Mouse (Mus musculus) cerebellum, postnatal 4 days (tissue): Measurements from ENCODE around the gene Ptgfrn.

Experiments used
- DNase-seq, 2 experiments: peaks; one replicate each; pipeline ENCODE4 v3.0.0; 2022; ENCODE audit warnings: low spot score in 2 of 2, mixed read lengths in 1 of 2

Gene Ptgfrn

GRCm38 (mm10) chr3:101116431-101117385, 6.6 kb upstream of the Ptgfrn start:
- DNase-seq: no peak

DNA sequence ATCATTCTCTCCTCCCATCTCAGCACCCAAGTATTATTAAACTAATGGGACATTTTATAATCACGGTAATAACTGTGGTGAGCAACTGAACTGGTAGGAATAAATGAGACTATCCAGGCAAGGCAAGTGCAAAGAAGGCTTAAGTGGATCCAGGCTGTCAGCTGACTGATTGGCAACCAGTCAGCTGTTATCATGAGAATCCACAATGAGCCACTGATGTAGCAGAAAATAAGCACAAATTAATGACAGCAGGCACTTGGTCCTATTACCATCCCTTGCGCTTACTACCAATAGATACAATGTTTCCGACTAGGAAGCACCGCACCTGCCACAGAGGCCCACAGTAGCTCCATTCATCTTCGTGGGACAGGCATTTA, 2.4 kb upstream of the Ptgfrn start:
- no peak for DNase-seq

- no peak for DNase-seq
Measured at GRCm38 (mm10) chr3:101111848-101112517, 1.9 kb upstream of the Ptgfrn start.

GRCm38 (mm10) chr3:101111321-101111720, 1.2 kb upstream of the Ptgfrn start:
- DNase-seq: no peak

- DNase-seq: no peak
Measured at GRCm38 (mm10) chr3:101110838-101111103, 693 bp upstream of the Ptgfrn start.

DNA sequence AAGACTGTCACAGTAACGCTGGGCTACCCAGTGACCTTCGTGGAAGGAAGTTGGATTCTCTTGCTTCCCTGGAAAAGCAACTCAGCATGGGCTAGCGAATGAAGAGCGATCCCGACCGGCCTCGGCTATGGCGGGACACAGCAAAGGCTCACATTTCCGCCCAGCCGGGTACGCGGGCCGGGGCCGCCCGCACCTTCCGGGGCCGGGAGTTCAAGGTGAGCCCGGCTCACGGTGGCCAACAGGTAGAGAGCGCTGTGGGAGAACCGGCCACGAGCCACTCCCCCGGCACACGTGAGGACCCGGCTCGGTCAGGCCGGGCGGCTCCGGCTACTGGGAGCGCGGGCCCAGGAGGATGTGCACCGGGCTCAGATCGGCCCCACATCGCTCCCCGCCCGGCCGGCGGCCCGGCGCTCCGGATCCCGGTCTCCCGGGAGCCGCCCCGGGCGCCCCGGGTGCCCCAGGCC, 488 bp downstream of the Ptgfrn start:
- DNase-seq: peak in 1 of 2 experiments; percentile 27

GRCm38 (mm10) chr3:101108848-101109247, 1.2 kb downstream of the Ptgfrn start:
- no peak for DNase-seq

GRCm38 (mm10) chr3:101108282-101108681, 1.8 kb downstream of the Ptgfrn start:
- no peak for DNase-seq

GRCm38 (mm10) chr3:101106326-101106725, 3.8 kb downstream of the Ptgfrn start:
- DNase-seq: no peak

- no peak for DNase-seq
Measured at GRCm38 (mm10) chr3:101105486-101105885, 4.6 kb downstream of the Ptgfrn start.

DNA sequence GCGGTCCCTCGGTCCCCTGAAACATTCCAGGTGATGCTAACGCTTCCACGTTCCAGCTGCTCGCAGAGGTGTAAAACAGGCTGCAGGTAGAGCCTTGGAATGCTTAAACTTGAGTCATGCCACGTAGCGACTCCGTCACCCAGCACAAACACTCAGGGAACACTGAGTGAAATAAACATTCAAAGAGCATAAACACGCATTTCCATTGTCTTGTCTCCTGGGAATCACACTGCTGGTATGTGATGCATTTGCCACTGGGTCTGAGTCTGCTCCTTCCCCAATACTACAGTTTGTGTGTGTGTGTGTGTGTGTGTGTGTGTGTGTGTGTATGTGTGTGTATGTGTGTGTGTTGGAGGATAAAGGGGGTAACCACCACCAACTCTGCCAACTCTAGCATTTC, 5.2 kb downstream of the Ptgfrn start:
- no peak for DNase-seq

DNA sequence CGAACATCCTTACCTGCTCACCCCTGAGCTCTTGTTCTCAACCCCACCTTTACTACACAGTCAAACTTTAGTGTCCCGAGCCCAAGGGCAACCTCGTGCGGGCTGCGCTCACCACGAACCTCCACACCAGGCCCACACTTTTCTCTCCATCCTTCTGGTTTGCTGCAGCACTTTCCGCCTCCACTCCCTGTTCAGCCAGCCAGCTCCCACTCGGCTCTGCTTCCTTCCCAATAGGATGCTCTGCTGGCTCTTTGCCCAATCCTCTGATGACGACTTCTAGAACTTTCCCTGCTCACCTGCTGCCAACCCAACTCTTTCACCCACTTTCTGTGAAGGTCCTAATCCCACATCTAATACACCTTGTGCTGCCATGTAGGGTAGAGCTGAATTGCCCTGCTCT, 6.3 kb downstream of the Ptgfrn start:
- no peak for DNase-seq

DNA sequence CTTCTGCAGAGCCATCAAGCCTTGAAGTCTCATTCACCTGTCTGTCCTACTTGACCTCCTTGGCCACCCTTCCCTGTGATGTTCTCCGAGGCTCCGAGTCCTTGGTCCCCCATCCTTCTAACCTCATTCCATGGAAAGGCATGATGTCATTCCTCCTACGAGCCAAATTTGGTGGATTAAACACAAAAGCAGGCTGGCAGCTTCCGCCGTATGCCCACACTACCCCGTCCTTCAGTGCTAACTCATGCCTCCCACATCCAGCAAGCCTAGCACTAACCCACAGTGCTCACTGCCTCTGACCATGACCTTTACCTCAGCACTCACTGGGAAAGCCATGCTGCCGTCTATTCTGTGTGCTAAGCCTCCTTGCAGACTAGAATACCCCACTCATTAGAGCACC, 8.0 kb downstream of the Ptgfrn start:
- DNase-seq: no peak

GRCm38 (mm10) chr3:101101184-101101583, 8.9 kb downstream of the Ptgfrn start:
- peak in 1 of 2 experiments; percentile 45 for DNase-seq

GRCm38 (mm10) chr3:101099701-101100357, 10.2 kb downstream of the Ptgfrn start:
- DNase-seq: no peak

GRCm38 (mm10) chr3:101098073-101098472, 12.0 kb downstream of the Ptgfrn start:
- peak in 1 of 2 experiments; percentile 36 for DNase-seq

GRCm38 (mm10) chr3:101097146-101097800, 12.8 kb downstream of the Ptgfrn start:
- no peak for DNase-seq

GRCm38 (mm10) chr3:101095761-101096449, 14.2 kb downstream of the Ptgfrn start:
- peak in 1 of 2 experiments; percentile 29 for DNase-seq

DNA sequence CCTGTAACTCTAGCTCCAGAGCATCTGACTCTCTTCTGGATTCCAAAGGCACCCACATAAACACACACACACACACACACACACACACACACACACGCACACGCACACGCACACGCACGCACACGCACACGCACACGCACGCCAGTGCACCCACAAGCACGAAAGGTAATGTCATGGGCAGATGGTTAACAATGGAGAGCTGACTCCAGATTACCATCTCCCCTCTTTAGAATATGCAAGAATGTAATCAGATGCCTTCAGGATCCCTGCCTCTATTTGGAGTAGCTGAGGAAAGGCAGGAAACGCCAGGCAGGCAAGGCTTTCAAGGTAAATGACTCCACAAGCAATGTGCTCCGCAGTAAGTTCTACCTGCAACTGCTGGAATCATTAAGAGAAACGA, 17.9 kb downstream of the Ptgfrn start:
- no peak for DNase-seq

DNA sequence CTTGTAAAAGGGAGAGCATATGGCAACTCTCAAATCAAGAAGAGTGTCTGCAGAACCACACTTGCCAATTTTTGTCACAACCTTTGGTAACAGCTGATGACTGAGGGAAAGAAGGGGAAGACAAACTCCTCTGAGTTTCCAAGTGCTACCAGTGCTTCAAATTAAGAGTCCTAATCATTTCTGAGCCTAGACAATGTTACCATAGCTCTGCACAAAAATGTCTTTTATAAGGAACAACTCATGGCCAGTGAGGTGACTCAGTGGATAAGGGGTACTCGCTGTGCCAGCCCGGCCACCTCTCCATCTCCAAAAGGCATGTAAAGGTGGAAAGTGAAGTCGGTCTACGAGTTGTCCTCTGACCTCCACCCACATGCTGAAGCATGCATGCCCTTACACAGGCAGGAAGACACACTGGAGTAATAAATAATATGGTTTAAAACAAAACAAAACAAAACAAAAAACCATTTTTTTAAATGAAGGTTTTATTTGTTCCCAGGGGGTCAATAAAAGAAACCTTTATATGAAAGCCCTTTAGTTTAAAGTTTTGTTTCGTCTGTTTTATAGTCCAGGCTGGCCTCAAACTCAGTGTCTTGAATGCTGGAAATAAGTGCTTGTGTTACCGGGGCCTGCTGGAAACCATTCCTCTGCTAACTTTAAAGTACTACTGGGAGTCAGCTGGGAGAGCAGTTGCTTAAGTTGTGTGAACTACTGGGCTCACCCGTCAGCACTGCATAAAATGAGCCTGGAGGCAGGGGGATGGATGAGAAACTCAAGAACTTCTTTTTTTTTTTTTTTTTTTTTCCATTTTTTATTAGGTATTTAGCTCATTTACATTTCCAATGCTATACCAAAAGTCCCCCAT, 23.3 kb downstream of the Ptgfrn start:
- no peak for DNase-seq
